Mouse (Mus musculus): ENCODE results near the gene Wnt5a. TPM values are rescaled to one million over a fixed set of nuclear protein-coding genes. Genes with fewer than 3 reads are reported as not detected.

The Wnt5a gene
- polyA plus RNA-seq, 1 experiment from 2014 or later = 15.4 TPM

DNA sequence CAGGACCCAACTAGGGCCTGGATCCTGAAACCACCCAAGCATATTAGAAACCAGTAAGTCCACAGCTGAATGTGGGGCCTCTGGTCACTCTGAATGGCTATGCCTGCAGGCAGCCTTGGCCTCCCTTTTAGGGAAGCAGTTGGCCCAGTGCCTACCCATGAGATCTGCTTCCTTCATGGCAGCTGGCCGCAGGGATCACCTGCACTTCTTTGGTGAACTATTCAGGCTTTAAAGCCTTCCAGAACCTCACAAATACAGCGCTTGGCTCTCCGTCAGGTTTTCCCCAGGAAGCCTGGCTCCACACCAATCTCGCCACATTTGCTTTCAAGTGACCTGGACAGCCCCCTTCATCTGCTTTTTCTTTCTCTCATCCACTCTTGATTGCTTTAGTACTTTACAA, 31.3 kb downstream of the Wnt5a start:
- H3K4me2 ChIP-seq = no peak overlapping the region
- H3K9ac ChIP-seq = no peak overlapping the region
- no peaks in the 10 kb centered on the region for H3K9me3 ChIP-seq
- WGBS = 48% methylated on average over 4 of the region's 4 CpGs
- no peak for ATAC-seq (replicated peaks)
- no peaks in the 10 kb centered on the region for H3K27me3 ChIP-seq (replicated peaks)
- H3K4me3 ChIP-seq = no peak overlapping the region
- no peaks in the 10 kb centered on the region for H3K36me3 ChIP-seq (replicated peaks)
- no peak overlapping the region for H3K27ac ChIP-seq
- H3K4me1 ChIP-seq = no peaks in the 10 kb centered on the region

DNA sequence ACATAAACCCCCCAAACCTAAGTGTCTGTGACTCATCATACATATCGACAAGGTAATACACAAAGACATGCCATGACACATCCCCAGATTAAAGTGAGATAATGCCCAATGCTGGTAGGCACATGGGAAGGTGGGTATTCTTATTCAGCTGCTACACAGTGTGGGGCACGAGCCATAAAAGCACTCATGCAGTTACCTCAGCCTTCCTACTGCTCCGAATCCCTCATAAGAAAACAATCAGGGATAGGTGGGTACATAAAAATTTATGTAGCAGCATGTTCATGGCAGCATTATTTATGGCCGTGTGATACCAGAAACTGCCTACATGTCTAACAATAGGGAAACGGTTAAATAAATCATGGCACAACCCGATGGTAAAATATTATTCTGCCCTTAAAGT, 35.0 kb downstream of the Wnt5a start:
- Histone ChIP-seq H3K9ac (no peak overlapping the region), H3K36me3 (replicated peaks) (no peaks in the 10 kb centered on the region), H3K4me3 (no peak overlapping the region), H3K9me3 (no peaks in the 10 kb centered on the region), H3K27ac (no peak overlapping the region), H3K4me2 (no peak overlapping the region), H3K27me3 (replicated peaks) (no peaks in the 10 kb centered on the region), H3K4me1 (no peaks in the 10 kb centered on the region)
- WGBS = 88% methylated on average over 6 of the region's 6 CpGs
- no peak for ATAC-seq (replicated peaks)

DNA sequence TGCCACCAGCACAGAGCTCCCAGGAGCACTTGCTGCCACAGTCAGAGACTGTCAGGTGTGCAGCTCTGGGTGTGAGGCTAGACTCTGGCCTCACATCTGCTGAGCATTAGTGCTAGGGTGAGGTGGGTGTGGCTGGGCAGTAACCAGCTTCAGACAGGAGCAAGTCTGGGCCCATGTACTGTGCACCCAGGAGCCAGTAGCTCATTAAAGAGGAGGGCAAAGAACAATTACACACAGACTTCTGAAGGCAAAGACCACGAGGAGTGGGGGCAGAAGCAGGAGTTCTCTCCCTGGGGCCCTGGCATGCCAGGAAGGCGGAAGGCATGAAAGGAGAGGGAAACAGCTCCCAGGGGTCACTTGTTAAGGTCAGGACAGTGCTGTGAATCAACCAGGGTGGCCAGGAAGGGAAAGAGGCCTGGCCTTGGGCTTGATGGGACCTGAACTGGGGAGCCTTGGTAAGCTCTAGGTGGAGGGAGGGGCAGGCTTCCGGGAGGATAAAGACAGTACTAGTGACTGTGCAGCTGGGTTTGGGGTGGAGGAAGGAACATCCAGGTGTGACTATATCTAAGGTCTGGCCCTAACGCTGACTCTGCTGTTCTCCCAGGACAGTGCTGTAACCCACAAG, 37.7 kb downstream of the Wnt5a start:
- no peaks in the 10 kb centered on the region for H3K36me3 ChIP-seq (replicated peaks)
- 52% methylated on average over 4 of the region's 4 CpGs for WGBS
- ATAC-seq (replicated peaks) = no peak

DNA sequence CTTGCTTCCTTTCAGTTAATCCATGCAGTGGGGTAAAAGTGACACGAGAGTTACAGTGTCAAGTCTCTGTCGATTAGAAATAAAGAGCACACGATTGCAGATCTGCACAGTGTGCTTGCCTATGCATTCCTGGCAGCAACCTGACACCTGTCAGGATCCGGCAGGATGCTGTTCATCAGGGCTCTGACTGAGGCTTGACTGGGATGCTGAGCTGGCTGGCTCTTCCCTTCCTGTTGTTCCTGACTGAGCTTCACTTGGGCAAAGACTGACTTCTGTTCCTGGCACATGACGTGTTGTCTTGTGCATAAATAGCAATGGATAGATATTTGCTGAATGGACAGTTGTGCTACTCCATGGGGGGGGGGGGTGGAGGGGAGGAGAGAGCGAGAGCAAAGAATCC, 57.3 kb downstream of the Wnt5a start:
- no peak for ATAC-seq (replicated peaks)
- Histone ChIP-seq H3K27ac (no peak overlapping the region), H3K9me3 (no peaks in the 10 kb centered on the region), H3K4me2 (no peak overlapping the region), H3K9ac (no peak overlapping the region), H3K27me3 (replicated peaks) (no peaks in the 10 kb centered on the region), H3K36me3 (replicated peaks) (no peaks in the 10 kb centered on the region), H3K4me3 (no peak overlapping the region), H3K4me1 (no peaks in the 10 kb centered on the region)
- 70% methylated on average over 6 of the region's 6 CpGs for WGBS

More for the DNA sequence above, 37.7 kb downstream of the Wnt5a start:
- H3K9me3 ChIP-seq = no peaks in the 10 kb centered on the region
- H3K4me1 ChIP-seq = no peaks in the 10 kb centered on the region
- no peaks in the 10 kb centered on the region for H3K27me3 ChIP-seq (replicated peaks)
- no peak overlapping the region for H3K4me2 ChIP-seq
- no peak overlapping the region for H3K27ac ChIP-seq
- H3K4me3 ChIP-seq = no peak overlapping the region
- H3K9ac ChIP-seq = no peak overlapping the region
